Mouse (Mus musculus) intestine, embryonic 14.5 days (tissue): Measurements from ENCODE around the gene Grap. TPM values are rescaled to one million over a fixed set of nuclear protein-coding genes. Genes with fewer than 3 reads are reported as not detected.

Source experiments
- ATAC-seq: fragments of 200-750 bp; cut with Nextera tagmentation; replicated peaks from 2 replicates; pipeline ENCODE4 v1.8.0; 2017; ENCODE audit warnings: low read depth, moderate number of reproducible peaks, moderate TSS enrichment, moderate library complexity; ENCODE audit not compliant: low FRiP score, low TSS enrichment
- DNase-seq: peaks from one replicate; pipeline ENCODE4 v3.0.0-alpha.2; 2018; ENCODE audit warnings: low spot score
- H3K27ac ChIP-seq: fragments of 300-500 bp; sonication (generic); 2 replicates; pipeline ENCODE4 v1.5.1; 2014; ENCODE audit warnings: low read depth, mild to moderate bottlenecking, control low read depth
- H3K27me3 ChIP-seq: fragments of 300-500 bp; sonication (generic); replicated peaks from 2 replicates; pipeline ENCODE4 v1.6.1; 2014; ENCODE audit warnings: low read length, control low read depth; ENCODE audit not compliant: control insufficient read depth, insufficient read depth
- H3K36me3 ChIP-seq: fragments of 300-500 bp; sonication (generic); 2 replicates; pipeline ENCODE4 v1.6.1; 2014; ENCODE audit warnings: low read length, control low read depth; ENCODE audit not compliant: control insufficient read depth, insufficient read depth
- H3K4me1 ChIP-seq: fragments of 300-500 bp; sonication (generic); replicated peaks from 2 replicates; pipeline ENCODE4 v1.6.1; 2014; ENCODE audit warnings: low read length, control low read depth, mixed read lengths; ENCODE audit not compliant: control insufficient read depth, insufficient read depth
- H3K4me2 ChIP-seq: fragments of 300-500 bp; sonication (generic); 2 replicates; pipeline ENCODE4 v1.6.1; 2014; ENCODE audit warnings: low read length
- H3K4me3 ChIP-seq: fragments of 300-500 bp; sonication (generic); 2 replicates; pipeline ENCODE4 v1.5.1; 2014; ENCODE audit warnings: low read depth, low read length, control low read depth, mixed read lengths
- H3K9ac ChIP-seq: fragments of 300-500 bp; sonication (generic); 2 replicates; pipeline ENCODE4 v1.6.1; 2014; ENCODE audit warnings: mild to moderate bottlenecking, low read length
- H3K9me3 ChIP-seq: fragments of 300-500 bp; sonication (generic); 2 replicates; pipeline ENCODE4 v1.6.1; 2016; ENCODE audit warnings: low read length, control low read depth; ENCODE audit not compliant: control insufficient read depth
- WGBS: fragments of 180-500 bp; shearing (Covaris S2); extraction: QIAGEN DNeasy Blood & Tissue Kit; methylation state at CpG from one replicate; pipeline ENCODE4 v1.1.7; 2014; 5-methylcytosine and 5-hydroxymethylcytosine counted together
- polyA plus RNA-seq: library from polyadenylated mRNA; unstranded; fragments of >200 nt; fragmentation: Nextera tagmentation; extraction: Ambion mirVana; gene quantifications from 2 replicates; pipeline ENCODE4 v1.2.1, GENCODE M21; 2014

Grap gene
- polyA plus RNA-seq, 1 experiment from 2014 or later, result 6.5 TPM

DNA sequence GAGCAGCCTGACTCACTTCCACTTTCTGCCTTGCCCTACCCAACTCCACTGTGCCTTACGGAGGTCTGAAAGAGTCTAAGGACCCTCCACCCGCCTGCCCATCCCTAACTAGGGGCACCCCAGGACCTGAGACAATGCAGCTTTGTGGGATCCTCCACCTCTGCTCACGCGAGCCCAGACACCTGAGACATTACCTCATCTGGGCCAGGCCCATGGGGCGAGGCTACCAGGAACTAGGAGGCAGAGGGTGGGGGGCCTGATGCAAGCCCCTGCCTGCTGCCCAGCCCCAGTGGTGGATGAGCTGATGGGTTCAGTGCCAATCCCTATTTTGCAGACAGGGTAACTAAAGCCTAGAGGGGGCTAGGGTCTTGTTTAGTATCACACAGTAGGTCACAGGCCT, 46.4 kb downstream of the Grap start:
- ATAC-seq, result no peak
- Histone ChIP-seq H3K9ac (no peak overlapping the region), H3K9me3 (no peaks in the 10 kb centered on the region), H3K27ac (no peak overlapping the region), H3K4me1 (no peaks in the 10 kb centered on the region), H3K4me2 (no peak overlapping the region), H3K27me3 (no peaks in the 10 kb centered on the region), H3K4me3 (no peak overlapping the region), H3K36me3 (no peaks in the 10 kb centered on the region)
- WGBS, result 79% methylated on average over 5 of the region's 5 CpGs
- no peak for DNase-seq

DNA sequence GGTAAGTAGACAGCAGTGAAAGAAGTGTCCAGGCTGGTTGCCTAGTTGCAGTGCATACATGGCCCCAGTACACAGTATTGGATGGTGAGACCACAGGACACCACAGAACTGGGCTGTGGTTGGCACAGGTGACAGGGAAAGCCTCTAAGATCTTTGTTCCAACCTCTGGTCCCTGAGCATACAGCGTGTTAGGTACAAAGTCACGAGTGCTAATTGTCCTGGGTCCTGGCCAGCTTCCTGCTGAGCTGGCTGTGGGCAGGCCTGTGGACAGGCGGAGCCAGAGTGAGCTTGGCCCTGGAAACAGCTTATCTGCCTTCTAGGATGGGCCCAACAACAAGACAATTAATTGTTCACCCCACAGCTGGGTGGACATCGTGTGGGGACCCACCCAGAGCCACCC, 46.9 kb downstream of the Grap start:
- no peaks in the 10 kb centered on the region for H3K36me3 ChIP-seq
- DNase-seq (no peak), ATAC-seq (no peak)
- WGBS, result 75% methylated on average over 4 of the region's 4 CpGs
- no peaks in the 10 kb centered on the region for H3K9me3 ChIP-seq
- H3K4me1 ChIP-seq, result no peaks in the 10 kb centered on the region
- no peak overlapping the region for H3K4me3 ChIP-seq
- no peak overlapping the region for H3K27ac ChIP-seq
- no peaks in the 10 kb centered on the region for H3K27me3 ChIP-seq
- no peak overlapping the region for H3K9ac ChIP-seq
- H3K4me2 ChIP-seq, result no peak overlapping the region

DNA sequence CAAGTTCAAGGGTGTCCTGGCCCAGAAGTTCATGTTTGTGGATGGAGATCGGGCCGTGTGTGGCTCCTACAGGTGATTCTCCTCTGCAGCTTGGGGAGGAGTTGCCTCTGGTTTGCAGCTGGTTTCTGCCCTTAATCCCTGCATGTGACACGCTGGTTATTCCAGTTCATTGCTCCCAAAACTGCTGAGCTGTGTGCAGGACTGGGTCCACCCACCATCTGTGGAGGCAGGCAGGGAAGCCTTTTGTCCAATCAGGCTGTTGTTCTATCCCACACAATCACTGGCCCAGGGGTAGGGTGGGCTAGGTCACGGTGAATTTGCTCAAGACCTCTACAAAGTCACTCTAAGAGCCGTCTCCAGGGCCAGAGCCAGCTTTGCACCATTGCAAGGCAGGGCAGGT, 48.6 kb downstream of the Grap start:
- H3K9me3 ChIP-seq, result no peaks in the 10 kb centered on the region
- DNase-seq, result no peak
- no peaks in the 10 kb centered on the region for H3K27me3 ChIP-seq
- WGBS, result 79% methylated on average over 5 of the region's 5 CpGs
- H3K9ac ChIP-seq, result no peak overlapping the region
- no peak overlapping the region for H3K4me3 ChIP-seq
- H3K27ac ChIP-seq, result no peak overlapping the region
- ATAC-seq, result no peak
- no peak overlapping the region for H3K4me2 ChIP-seq
- no peaks in the 10 kb centered on the region for H3K36me3 ChIP-seq
- H3K4me1 ChIP-seq, result no peaks in the 10 kb centered on the region

DNA sequence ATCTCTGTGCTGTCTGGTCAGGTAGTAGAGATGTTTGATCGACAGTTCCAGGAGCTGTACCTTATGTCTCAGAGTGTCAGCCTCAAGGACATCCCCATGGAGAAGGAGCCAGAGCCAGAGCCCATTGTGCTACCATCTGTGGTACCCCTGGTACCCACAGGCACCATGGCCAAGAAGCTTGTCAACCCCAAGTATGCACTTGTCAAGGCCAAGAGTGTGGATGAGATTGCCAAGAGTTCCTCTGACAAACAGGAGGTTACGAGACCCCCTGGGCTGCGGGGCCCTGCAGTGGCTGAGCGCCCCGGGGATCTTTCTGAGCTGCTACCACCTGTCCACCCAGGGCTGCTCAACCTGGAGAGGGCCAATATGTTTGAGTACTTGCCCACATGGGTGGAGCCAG, 49.4 kb downstream of the Grap start:
- no peaks in the 10 kb centered on the region for H3K9me3 ChIP-seq
- no peak for ATAC-seq
- no peaks in the 10 kb centered on the region for H3K4me1 ChIP-seq
- H3K27me3 ChIP-seq, result no peaks in the 10 kb centered on the region
- no peak overlapping the region for H3K4me2 ChIP-seq
- 98% methylated on average over 5 of the region's 5 CpGs for WGBS
- H3K9ac ChIP-seq, result no peak overlapping the region
- H3K27ac ChIP-seq, result no peak overlapping the region
- no peak overlapping the region for H3K4me3 ChIP-seq
- H3K36me3 ChIP-seq, result no peaks in the 10 kb centered on the region
- DNase-seq, result no peak

DNA sequence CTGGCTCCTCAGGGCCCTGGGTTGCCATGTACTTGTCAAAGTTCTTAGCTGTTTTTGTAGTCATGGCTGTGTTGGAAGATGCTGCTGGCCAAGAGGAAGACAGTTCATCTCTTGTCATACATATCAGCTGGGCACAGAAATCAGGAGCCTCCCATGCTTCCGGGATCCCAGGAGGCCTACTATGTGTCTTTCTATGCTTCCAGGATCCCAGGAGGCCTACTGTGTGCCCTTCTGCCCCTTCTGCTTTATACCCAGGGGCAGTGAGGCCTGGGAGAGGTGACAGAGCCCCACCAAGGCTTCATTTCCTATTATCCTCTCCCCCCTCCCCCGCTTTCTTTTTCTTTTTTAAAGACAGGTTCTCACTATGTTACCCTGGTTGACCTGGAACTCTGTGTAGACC, 52.5 kb downstream of the Grap start:
- Histone ChIP-seq H3K27me3 (no peaks in the 10 kb centered on the region), H3K36me3 (no peaks in the 10 kb centered on the region), H3K27ac (no peak overlapping the region), H3K9ac (no peak overlapping the region), H3K4me3 (no peak overlapping the region), H3K4me1 (no peaks in the 10 kb centered on the region), H3K9me3 (no peaks in the 10 kb centered on the region), H3K4me2 (no peak overlapping the region)
- WGBS, result 97% methylated on average over 2 of the region's 2 CpGs
- DNase-seq (no peak), ATAC-seq (no peak)

DNA sequence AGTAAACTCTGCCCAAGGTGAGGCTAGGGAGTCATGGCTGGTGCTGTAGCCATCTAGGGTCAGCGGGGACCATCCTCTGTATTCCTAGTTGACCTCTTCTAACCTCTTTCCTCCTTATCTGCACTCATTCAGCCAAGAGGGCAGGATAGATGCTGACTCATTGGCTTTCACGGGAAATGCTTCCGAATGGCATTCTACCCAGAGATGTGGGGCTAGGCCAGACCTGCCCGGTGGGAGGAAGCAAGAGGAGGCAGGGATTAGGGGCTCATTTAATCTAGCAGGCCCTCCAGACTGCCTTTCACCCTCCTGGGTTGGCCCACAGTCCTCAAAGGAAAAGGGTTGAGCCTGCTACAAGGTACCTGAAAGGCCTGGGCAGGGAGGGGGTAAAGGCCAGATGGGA, 53.2 kb downstream of the Grap start:
- DNase-seq (no peak), ATAC-seq (no peak)
- Histone ChIP-seq H3K9ac (no peak overlapping the region), H3K36me3 (no peaks in the 10 kb centered on the region), H3K4me3 (no peak overlapping the region), H3K9me3 (no peaks in the 10 kb centered on the region), H3K4me1 (no peaks in the 10 kb centered on the region), H3K27me3 (no peaks in the 10 kb centered on the region), H3K27ac (no peak overlapping the region), H3K4me2 (no peak overlapping the region)
- 64% methylated on average over 4 of the region's 4 CpGs for WGBS

DNA sequence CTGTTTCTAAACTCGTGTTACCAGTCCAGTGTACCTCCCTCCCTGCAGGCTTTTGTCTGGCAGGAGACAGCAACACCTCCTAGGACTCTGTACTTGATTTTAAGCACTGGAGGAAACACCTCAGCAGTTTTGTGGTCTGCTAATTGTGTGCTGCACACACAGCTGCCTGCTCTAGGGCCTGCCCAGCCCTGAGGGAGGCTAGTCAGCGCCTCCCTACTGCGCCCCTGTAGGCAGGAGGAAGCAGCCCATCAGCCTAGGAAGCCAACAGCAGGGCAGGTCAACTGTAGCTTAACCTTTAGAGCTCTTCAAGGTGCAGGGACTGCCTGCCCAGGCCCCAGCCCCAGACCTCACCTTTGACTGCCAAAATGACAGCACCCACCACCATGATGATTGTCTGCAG, 55.9 kb downstream of the Grap start:
- no peaks in the 10 kb centered on the region for H3K9me3 ChIP-seq
- H3K27me3 ChIP-seq, result no peaks in the 10 kb centered on the region
- H3K9ac ChIP-seq, result no peak overlapping the region
- no peaks in the 10 kb centered on the region for H3K4me1 ChIP-seq
- H3K4me2 ChIP-seq, result no peak overlapping the region
- H3K27ac ChIP-seq, result no peak overlapping the region
- WGBS, result 47% methylated on average over 3 of the region's 3 CpGs
- H3K4me3 ChIP-seq, result no peak overlapping the region
- DNase-seq, result no peak
- H3K36me3 ChIP-seq, result no peaks in the 10 kb centered on the region
- ATAC-seq, result no peak

DNA sequence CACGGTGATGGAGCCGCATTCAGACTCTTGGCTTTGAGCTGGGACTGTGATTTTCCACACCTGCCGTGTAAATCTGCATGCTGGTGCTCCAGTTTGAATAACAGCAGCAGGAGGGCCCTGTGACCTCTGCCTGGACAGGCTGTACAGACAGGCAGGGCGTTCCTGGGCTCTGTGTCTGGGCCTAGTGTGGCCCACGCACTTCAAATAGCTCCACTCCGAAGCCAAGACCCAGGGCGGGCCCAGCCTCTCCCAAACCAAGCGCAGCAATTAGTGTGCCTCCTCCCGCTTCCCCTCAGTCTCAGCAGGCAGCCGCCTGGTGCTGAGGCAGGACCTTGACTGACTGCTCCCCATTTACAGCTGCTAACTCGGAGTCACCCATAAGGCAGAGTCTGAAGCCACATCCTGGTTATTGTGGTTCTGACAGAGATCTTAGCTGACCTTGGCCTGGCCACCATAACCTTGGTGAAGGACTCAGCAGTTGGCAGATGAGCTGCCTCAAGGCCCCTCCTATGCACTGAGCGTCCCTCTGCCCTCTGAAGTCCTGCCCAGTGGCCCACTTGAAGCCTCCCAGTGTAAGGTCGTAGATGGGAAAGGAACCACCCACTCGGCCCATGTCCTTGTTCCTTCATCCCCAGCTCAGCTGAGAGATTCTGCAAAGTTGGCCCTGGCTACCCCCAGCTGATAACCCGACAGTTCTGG, 60.2 kb downstream of the Grap start:
- DNase-seq (no peak), ATAC-seq (no peak)
- no peaks in the 10 kb centered on the region for H3K27me3 ChIP-seq
- H3K36me3 ChIP-seq, result no peaks in the 10 kb centered on the region
- no peaks in the 10 kb centered on the region for H3K4me1 ChIP-seq
- no peak overlapping the region for H3K27ac ChIP-seq
- 54% methylated on average over 15 of the region's 15 CpGs for WGBS
- no peak overlapping the region for H3K4me2 ChIP-seq
- no peaks in the 10 kb centered on the region for H3K9me3 ChIP-seq
- no peak overlapping the region for H3K9ac ChIP-seq
- no peak overlapping the region for H3K4me3 ChIP-seq

DNA sequence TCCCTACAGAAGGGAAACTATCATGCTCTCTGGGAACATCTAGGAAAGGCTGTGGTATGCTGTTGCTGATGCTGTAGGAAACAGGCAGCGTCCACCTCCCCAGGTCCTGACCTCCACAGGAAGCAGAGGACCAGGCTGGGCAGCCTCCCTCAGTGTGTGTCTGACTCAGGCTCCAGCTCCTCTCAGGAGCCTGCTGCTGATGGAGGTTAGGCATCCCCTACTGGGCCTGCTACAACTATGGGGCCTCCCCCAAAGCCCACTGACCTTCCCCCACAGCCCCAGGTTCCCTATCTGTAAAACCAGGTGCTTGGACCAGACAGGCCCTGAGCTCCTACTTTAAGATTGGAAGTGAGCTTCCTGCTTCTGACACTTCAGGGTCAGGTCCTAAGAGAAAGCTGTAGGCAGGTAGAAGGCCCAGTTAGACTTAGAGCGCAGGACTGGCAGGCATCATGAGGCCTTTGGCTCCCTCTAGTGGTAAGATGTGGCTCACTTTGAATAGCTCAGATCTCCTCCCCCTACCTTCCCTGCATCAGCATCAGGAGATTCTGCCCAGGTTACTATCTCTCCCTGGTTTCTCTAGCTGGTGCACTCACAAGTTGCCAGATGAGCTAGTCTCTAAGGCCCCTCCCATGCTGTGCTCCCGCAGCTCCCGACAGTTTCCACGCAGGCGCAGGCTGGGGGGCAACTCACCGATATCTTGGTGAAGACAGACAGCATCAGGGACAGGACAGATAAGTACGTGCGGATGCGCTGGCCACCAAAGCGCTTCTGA, 61.5 kb downstream of the Grap start:
- WGBS, result 45% methylated on average over 11 of the region's 11 CpGs
- DNase-seq (peak; percentile 84), ATAC-seq (peak; percentile 73)
- Histone ChIP-seq H3K27ac (no peak overlapping the region), H3K4me1 (no peaks in the 10 kb centered on the region), H3K4me2 (no peak overlapping the region), H3K27me3 (no peaks in the 10 kb centered on the region), H3K36me3 (no peaks in the 10 kb centered on the region), H3K9ac (no peak overlapping the region), H3K9me3 (no peaks in the 10 kb centered on the region), H3K4me3 (no peak overlapping the region)
